Mouse (Mus musculus): ENCODE measurements around the gene Notch1. TPM values are rescaled to one million over a fixed set of nuclear protein-coding genes. Genes with fewer than 3 reads are reported as not detected.

The Notch1 gene
- polyA plus RNA-seq (2015; fragmentation: Nextera tagmentation; extraction: Ambion mirVana): 19.3 and 20.5 TPM in 2 replicates

GRCm38 (mm10) chr2:26516275-26516674, at the start of gene Notch1:
Gene Notch1 (minus strand): TSS chr2:26516663.
- ATAC-seq (ENCODE audit: low read depth): peak; percentile 51; the same call in 1 of the 2 replicates
- Histone ChIP-seq H3K4me1 (replicated peaks) (peaks cover 32% of the 10 kb centered on the region), H3K4me2 (0 out of 2 replicates have a peak within 1 kb of the TSS, but pooled peaks have one; percentile 21), H3K36me3 (no peaks in the 10 kb centered on the region), H3K27ac (replicated peaks) (peak within 1 kb of the TSS; percentile 43), H3K9ac (0 out of 2 replicates have a peak within 1 kb of the TSS, but pooled peaks have one; percentile 26), H3K27me3 (no peaks in the 10 kb centered on the region), H3K9me3 (no peaks in the 10 kb centered on the region), H3K4me3 (no peak within 1 kb of the TSS)
- WGBS: 35% methylated on average over 12 of the region's 12 CpGs

GRCm38 (mm10) chr2:26566221-26566620, 49.8 kb upstream of the Notch1 start:
- ATAC-seq (ENCODE audit: low read depth): peak; percentile 48; the same call in 1 of the 2 replicates
- Histone ChIP-seq H3K4me3 (no peak overlapping the region), H3K27ac (replicated peaks) (no peak overlapping the region), H3K27me3 (no peaks in the 10 kb centered on the region), H3K4me1 (replicated peaks) (peaks cover 8% of the 10 kb centered on the region), H3K4me2 (no peak overlapping the region), H3K9ac (0 out of 2 replicates have a peak overlapping the region, but pooled peaks have one; percentile 1), H3K36me3 (no peaks in the 10 kb centered on the region), H3K9me3 (no peaks in the 10 kb centered on the region)
- WGBS: 21% methylated on average over 4 of the region's 4 CpGs

- H3K9ac ChIP-seq: no peak overlapping the region
- H3K27me3 ChIP-seq: no peaks in the 10 kb centered on the region
- H3K27ac ChIP-seq (replicated peaks): no peak overlapping the region
- 48% methylated on average over 6 of the region's 6 CpGs for WGBS
- peaks cover 24% of the 10 kb centered on the region for H3K4me1 ChIP-seq (replicated peaks)
- no peaks in the 10 kb centered on the region for H3K36me3 ChIP-seq
- peak; percentile 83 for ATAC-seq (ENCODE audit: low read depth)
- H3K4me2 ChIP-seq: no peak overlapping the region
- H3K4me3 ChIP-seq: no peak overlapping the region
- H3K9me3 ChIP-seq: no peaks in the 10 kb centered on the region
Measured at GRCm38 (mm10) chr2:26561351-26562016, 45.0 kb upstream of the Notch1 start.

DNA sequence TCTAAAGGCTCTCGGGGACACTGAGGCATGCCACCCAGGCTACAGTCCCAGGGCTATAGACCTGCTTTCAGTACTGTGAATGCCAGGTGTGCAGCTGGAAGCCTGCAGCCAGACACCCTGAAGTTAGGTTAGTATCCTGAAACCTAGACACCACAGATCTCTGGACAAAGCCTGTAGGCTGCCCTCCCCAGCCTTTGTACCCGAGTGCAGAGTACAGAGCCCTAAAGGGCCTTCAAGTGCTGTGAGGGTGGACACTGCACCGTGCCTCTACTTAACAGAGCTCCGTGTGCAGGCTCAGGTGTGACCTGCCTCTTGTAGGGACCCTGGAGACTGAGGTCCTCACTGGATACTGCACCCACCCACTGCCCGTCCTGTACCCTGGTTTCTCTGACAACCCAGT, 44.0 kb upstream of the Notch1 start:
- Histone ChIP-seq H3K27me3 (no peaks in the 10 kb centered on the region), H3K4me3 (no peak overlapping the region), H3K9ac (no peak overlapping the region), H3K36me3 (no peaks in the 10 kb centered on the region), H3K4me2 (no peak overlapping the region), H3K4me1 (replicated peaks) (peaks cover 24% of the 10 kb centered on the region), H3K9me3 (no peaks in the 10 kb centered on the region), H3K27ac (replicated peaks) (no peak overlapping the region)
- ATAC-seq (ENCODE audit: low read depth): no peak
- WGBS: 76% methylated on average over 5 of the region's 5 CpGs

GRCm38 (mm10) chr2:26556535-26556993, 40.1 kb upstream of the Notch1 start:
- no peak for ATAC-seq (ENCODE audit: low read depth)
- Histone ChIP-seq H3K4me1 (replicated peaks) (peaks cover 20% of the 10 kb centered on the region), H3K36me3 (no peaks in the 10 kb centered on the region), H3K9me3 (no peaks in the 10 kb centered on the region), H3K27ac (replicated peaks) (no peak overlapping the region), H3K4me3 (no peak overlapping the region), H3K27me3 (no peaks in the 10 kb centered on the region), H3K9ac (no peak overlapping the region), H3K4me2 (no peak overlapping the region)
- WGBS: 70% methylated on average over 4 of the region's 4 CpGs

- Histone ChIP-seq H3K4me2 (no peak overlapping the region), H3K9ac (no peak overlapping the region), H3K4me1 (replicated peaks) (peaks cover 14% of the 10 kb centered on the region), H3K4me3 (no peak overlapping the region), H3K27ac (replicated peaks) (no peak overlapping the region), H3K27me3 (no peaks in the 10 kb centered on the region), H3K9me3 (no peaks in the 10 kb centered on the region), H3K36me3 (no peaks in the 10 kb centered on the region)
- WGBS: 85% methylated on average over 4 of the region's 4 CpGs
- no peak for ATAC-seq (ENCODE audit: low read depth)
Measured at GRCm38 (mm10) chr2:26555076-26555475, 38.6 kb upstream of the Notch1 start.

- Histone ChIP-seq H3K4me1 (replicated peaks) (peaks cover 21% of the 10 kb centered on the region), H3K36me3 (no peaks in the 10 kb centered on the region), H3K27me3 (no peaks in the 10 kb centered on the region), H3K27ac (replicated peaks) (no peak overlapping the region), H3K9ac (no peak overlapping the region), H3K9me3 (no peaks in the 10 kb centered on the region), H3K4me3 (no peak overlapping the region), H3K4me2 (no peak overlapping the region)
- WGBS: 84% methylated on average over 9 of the region's 9 CpGs
- no peak for ATAC-seq (ENCODE audit: low read depth)
Measured at GRCm38 (mm10) chr2:26553904-26554303, 37.4 kb upstream of the Notch1 start.

GRCm38 (mm10) chr2:26552066-26552465, 35.6 kb upstream of the Notch1 start:
- Histone ChIP-seq H3K27ac (replicated peaks) (no peak overlapping the region), H3K27me3 (no peaks in the 10 kb centered on the region), H3K4me2 (no peak overlapping the region), H3K9ac (no peak overlapping the region), H3K4me1 (replicated peaks) (peaks cover 34% of the 10 kb centered on the region), H3K9me3 (no peaks in the 10 kb centered on the region), H3K4me3 (no peak overlapping the region), H3K36me3 (no peaks in the 10 kb centered on the region)
- no peak for ATAC-seq (ENCODE audit: low read depth)
- WGBS: 88% methylated on average over 2 of the region's 2 CpGs

- H3K4me3 ChIP-seq: no peak overlapping the region
- H3K9me3 ChIP-seq: no peaks in the 10 kb centered on the region
- ATAC-seq (ENCODE audit: low read depth): no peak
- H3K27me3 ChIP-seq: no peaks in the 10 kb centered on the region
- H3K4me1 ChIP-seq (replicated peaks): peaks cover 34% of the 10 kb centered on the region
- no peak overlapping the region for H3K9ac ChIP-seq
- no peaks in the 10 kb centered on the region for H3K36me3 ChIP-seq
- H3K27ac ChIP-seq (replicated peaks): no peak overlapping the region
- H3K4me2 ChIP-seq: no peak overlapping the region
- WGBS: 73% methylated on average over 8 of the region's 8 CpGs
Measured at GRCm38 (mm10) chr2:26551446-26551845, 35.0 kb upstream of the Notch1 start.

GRCm38 (mm10) chr2:26550777-26551176, 34.3 kb upstream of the Notch1 start:
- Histone ChIP-seq H3K27ac (replicated peaks) (peak overlapping the region; percentile 42; the same call in 1 of the 2 replicates), H3K4me3 (no peak overlapping the region), H3K4me1 (replicated peaks) (peaks cover 34% of the 10 kb centered on the region), H3K27me3 (no peaks in the 10 kb centered on the region), H3K4me2 (no peak overlapping the region), H3K9me3 (no peaks in the 10 kb centered on the region), H3K9ac (no peak overlapping the region), H3K36me3 (no peaks in the 10 kb centered on the region)
- peak; percentile 21; the same call in 1 of the 2 replicates for ATAC-seq (ENCODE audit: low read depth)
- 67% methylated on average over 3 of the region's 3 CpGs for WGBS

GRCm38 (mm10) chr2:26550205-26550604, 33.7 kb upstream of the Notch1 start:
- H3K36me3 ChIP-seq: no peaks in the 10 kb centered on the region
- no peaks in the 10 kb centered on the region for H3K9me3 ChIP-seq
- 67% methylated on average over 3 of the region's 3 CpGs for WGBS
- H3K27ac ChIP-seq (replicated peaks): peak overlapping the region; percentile 42; the same call in 1 of the 2 replicates
- H3K4me2 ChIP-seq: no peak overlapping the region
- no peaks in the 10 kb centered on the region for H3K27me3 ChIP-seq
- H3K9ac ChIP-seq: no peak overlapping the region
- no peak overlapping the region for H3K4me3 ChIP-seq
- 0 out of 2 replicates have a peak, but pooled peaks have one; percentile 32 for ATAC-seq (ENCODE audit: low read depth)
- peaks cover 34% of the 10 kb centered on the region for H3K4me1 ChIP-seq (replicated peaks)

DNA sequence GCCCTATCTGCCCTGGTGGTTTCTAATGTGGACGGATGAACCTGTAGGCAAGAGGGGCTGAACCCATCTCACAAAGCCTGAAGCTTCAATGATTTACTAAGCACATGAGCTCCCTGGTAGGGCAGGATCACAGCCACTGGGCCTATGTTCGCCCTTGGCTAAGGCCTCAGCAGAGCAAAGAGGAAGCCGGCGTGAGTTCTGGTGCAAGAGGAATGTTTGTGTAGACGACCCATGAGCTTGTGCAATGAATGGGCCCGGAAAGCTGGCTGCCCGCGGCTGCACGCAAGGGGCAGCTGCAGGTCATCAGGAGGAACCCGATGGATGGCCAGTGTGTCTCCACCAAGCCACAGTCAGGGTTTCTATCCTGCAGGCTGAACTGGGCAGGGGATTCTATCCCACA, 33.3 kb upstream of the Notch1 start:
- no peak overlapping the region for H3K4me2 ChIP-seq
- peak overlapping the region; percentile 42; the same call in 1 of the 2 replicates for H3K27ac ChIP-seq (replicated peaks)
- H3K36me3 ChIP-seq: no peaks in the 10 kb centered on the region
- H3K4me1 ChIP-seq (replicated peaks): peaks cover 35% of the 10 kb centered on the region
- no peak for ATAC-seq (ENCODE audit: low read depth)
- no peaks in the 10 kb centered on the region for H3K27me3 ChIP-seq
- no peak overlapping the region for H3K4me3 ChIP-seq
- H3K9ac ChIP-seq: no peak overlapping the region
- 71% methylated on average over 10 of the region's 10 CpGs for WGBS
- H3K9me3 ChIP-seq: no peaks in the 10 kb centered on the region
